Mouse (Mus musculus) E14TG2a.4 (cell line): ENCODE data around the gene Vps29.

Experiments
- H3K27me3 ChIP-seq: 2 replicates; pipeline ENCODE4 v1.6.1; 2014; ENCODE audit warnings: low read length, control low read depth; ENCODE audit not compliant: insufficient read depth
- H3K36me3 ChIP-seq: 2 replicates; pipeline ENCODE4 v1.6.1; 2014; ENCODE audit warnings: low read length, control low read depth; ENCODE audit not compliant: insufficient read depth
- H3K4me1 ChIP-seq: replicated peaks from 2 replicates; pipeline ENCODE4 v1.6.1; 2014; ENCODE audit warnings: low read depth, low read length, control low read depth
- H3K4me3 ChIP-seq: replicated peaks from 2 replicates; pipeline ENCODE4 v1.5.1; 2014; ENCODE audit warnings: mild to moderate bottlenecking, low read length
- H3K9me3 ChIP-seq: 2 replicates; pipeline ENCODE4 v1.6.1; 2014; ENCODE audit warnings: low read length, control low read depth
- CTCF ChIP-seq: conservative IDR thresholded peaks from 2 replicates; pipeline ENCODE4 v1.5.1; 2014; ENCODE audit warnings: low read length
- NANOG ChIP-seq: IDR thresholded peaks from 2 replicates; pipeline ENCODE4 v1.6.1; 2014; ENCODE audit warnings: borderline replicate concordance, low read length, mixed read lengths
- POU5F1 ChIP-seq: IDR thresholded peaks from 2 replicates; pipeline ENCODE4 v1.6.1; 2014; ENCODE audit warnings: low read length, borderline replicate concordance

Gene Vps29

DNA sequence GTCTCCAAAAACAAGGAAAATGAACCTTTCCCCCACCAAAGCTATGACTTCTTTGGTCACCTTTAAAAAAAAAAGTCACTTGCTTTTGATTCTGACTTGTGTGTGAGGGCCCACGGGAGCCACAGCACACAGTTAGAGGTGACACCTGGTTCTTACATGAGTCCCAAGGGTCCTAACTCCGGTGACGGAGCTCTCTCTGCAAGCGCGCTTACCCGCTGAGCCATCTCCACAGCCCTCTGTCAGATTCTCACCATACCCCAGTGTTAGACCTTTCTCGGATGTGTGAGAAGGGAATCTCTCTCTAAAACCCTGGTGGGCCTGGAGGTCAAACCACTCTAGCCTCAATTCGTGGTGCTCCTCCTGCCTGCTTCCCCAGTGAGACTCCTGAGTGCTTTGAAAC is 43.3 kb downstream of the Vps29 start:
- no peaks in the 10 kb centered on the region for H3K27me3 ChIP-seq
- TF ChIP-seq CTCF, result no peak
- TF ChIP-seq POU5F1, result no peak
- TF ChIP-seq NANOG, result no peak
- peaks cover 62% of the 10 kb centered on the region for H3K4me1 ChIP-seq
- peaks cover 70% of the 10 kb centered on the region for H3K36me3 ChIP-seq
- no peaks in the 10 kb centered on the region for H3K9me3 ChIP-seq
- H3K4me3 ChIP-seq, result no peak overlapping the region

DNA sequence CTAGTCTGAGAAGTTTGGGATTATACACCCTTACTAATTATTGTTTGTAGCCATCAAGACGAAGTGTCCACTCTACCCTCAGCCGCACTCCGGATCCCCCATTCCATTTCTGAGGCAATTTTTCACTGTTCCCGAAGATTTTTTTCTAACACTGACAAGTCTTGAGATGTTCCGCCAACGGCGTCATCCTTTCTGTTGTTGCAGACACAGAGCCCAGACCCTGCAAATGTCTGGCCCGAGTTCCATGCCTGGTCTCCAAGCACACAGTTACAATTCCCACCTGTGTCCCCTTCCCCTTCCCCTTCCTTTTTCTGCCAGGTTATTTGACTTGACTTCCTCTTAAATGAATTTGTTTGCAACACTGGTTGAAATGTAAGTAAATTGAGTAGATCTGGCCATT is 45.7 kb downstream of the Vps29 start:
- TF ChIP-seq POU5F1 (no peak), CTCF (no peak), NANOG (no peak)
- peaks cover 46% of the 10 kb centered on the region for H3K4me1 ChIP-seq
- no peaks in the 10 kb centered on the region for H3K9me3 ChIP-seq
- no peaks in the 10 kb centered on the region for H3K27me3 ChIP-seq
- peak overlapping the region; percentile 1; the same call in 1 of the 2 replicates for H3K4me3 ChIP-seq
- peaks cover 87% of the 10 kb centered on the region for H3K36me3 ChIP-seq

DNA sequence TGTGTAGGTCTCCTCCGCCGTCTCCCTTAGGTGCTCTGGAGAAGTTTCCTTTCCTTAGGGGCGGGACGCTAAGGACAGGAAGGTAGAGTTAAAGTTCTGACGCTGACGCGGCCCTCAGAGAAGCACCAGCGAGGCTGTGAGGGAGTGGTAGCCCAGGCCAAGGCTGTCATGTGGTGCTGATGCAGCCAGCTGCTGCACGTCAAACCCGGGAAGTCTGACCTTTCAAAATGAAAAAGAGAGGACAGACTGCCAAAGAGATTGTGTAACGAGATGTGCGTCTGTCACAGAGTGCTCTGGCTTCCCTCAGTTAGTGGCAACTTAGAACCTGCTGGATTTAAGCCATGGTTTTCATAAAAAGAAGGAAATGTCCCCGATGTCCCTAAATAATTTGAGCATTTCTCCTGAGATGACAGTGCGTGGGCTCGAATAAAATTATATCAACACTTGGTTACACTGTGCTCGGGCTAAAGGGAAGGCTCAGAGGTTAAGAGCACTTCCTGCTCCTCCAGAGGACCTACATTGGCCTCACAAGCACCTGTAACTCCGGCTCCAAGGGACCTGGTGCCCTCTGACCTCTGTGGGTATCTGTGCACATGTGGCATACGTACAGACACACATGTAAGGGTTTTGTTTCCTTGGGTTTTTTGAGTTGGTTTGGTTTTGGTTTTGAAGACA is 46.6 kb downstream of the Vps29 start:
- Histone ChIP-seq H3K27me3 (no peaks in the 10 kb centered on the region), H3K4me3 (peak overlapping the region; percentile 1; the same call in 1 of the 2 replicates), H3K36me3 (peaks cover 90% of the 10 kb centered on the region), H3K4me1 (peaks cover 40% of the 10 kb centered on the region), H3K9me3 (no peaks in the 10 kb centered on the region)
- TF ChIP-seq NANOG, result no peak
- no peak for TF ChIP-seq POU5F1
- TF ChIP-seq CTCF, result no peak

DNA sequence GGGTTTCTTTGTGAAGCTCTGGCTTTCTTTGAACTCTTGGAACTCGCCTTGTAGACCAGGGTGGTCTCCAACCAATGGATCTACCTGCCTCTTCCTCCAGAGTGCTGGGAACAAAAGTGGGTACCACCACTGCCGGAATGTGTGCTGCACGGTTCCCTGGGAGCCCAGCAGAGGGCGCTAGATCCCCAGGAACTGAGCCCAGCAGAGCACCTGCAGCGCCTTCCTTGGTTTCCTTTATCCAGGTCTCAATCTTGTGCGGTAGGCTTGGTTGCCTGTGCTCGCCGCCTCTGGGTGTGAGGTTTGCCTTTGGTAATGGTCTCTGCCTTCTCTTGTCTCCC is 47.1 kb downstream of the Vps29 start:
- Histone ChIP-seq H3K36me3 (peaks cover 95% of the 10 kb centered on the region), H3K27me3 (no peaks in the 10 kb centered on the region), H3K4me1 (peaks cover 36% of the 10 kb centered on the region), H3K4me3 (no peak overlapping the region), H3K9me3 (no peaks in the 10 kb centered on the region)
- TF ChIP-seq POU5F1 (no peak), CTCF (peak; percentile 99), NANOG (no peak)

DNA sequence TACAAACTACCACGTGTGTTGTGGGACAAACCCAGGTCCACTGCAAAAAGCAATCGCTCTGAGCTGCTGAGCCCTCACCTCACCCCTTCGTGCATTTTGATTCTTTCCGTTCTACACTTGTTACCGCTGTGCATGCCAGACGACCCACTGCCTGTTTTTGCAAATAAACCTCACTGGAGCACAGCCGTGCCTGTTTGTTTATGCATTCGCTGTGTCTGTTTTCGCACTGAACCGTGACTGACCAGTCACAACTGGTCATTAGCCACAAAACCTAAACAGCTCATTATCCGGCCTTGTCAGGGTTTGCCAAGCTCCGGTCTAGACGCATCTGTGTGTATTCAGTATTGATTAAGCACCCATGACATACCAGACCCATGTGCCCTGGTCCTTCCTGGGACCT is 48.0 kb downstream of the Vps29 start:
- Histone ChIP-seq H3K36me3 (peaks cover 97% of the 10 kb centered on the region), H3K9me3 (no peaks in the 10 kb centered on the region), H3K4me3 (no peak overlapping the region), H3K4me1 (peaks cover 27% of the 10 kb centered on the region), H3K27me3 (no peaks in the 10 kb centered on the region)
- TF ChIP-seq NANOG, result no peak
- no peak for TF ChIP-seq POU5F1
- no peak for TF ChIP-seq CTCF

DNA sequence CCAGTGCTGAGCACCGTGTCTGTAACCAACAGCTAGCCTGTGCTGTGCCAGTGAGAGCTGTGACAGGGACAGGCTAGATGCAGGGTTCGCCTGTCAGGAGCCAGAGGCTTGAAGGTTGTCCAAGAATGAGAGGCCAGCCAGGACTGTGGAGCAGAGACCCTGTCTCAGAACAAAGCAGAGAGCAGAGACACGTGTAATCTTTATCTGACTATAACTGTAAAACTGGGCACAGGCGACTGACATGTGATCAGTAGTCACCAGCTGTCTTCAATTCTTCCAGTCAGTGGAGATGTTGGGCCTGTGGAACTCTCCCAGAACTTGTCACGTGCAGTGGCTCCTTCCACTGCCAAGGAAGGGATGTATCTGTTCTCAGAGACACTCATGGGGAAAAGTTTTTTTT is 48.6 kb downstream of the Vps29 start:
- H3K4me3 ChIP-seq, result no peak overlapping the region
- no peaks in the 10 kb centered on the region for H3K27me3 ChIP-seq
- no peak for TF ChIP-seq CTCF
- TF ChIP-seq POU5F1, result no peak
- no peak for TF ChIP-seq NANOG
- peaks cover 97% of the 10 kb centered on the region for H3K36me3 ChIP-seq
- H3K9me3 ChIP-seq, result no peaks in the 10 kb centered on the region
- H3K4me1 ChIP-seq, result peaks cover 22% of the 10 kb centered on the region

DNA sequence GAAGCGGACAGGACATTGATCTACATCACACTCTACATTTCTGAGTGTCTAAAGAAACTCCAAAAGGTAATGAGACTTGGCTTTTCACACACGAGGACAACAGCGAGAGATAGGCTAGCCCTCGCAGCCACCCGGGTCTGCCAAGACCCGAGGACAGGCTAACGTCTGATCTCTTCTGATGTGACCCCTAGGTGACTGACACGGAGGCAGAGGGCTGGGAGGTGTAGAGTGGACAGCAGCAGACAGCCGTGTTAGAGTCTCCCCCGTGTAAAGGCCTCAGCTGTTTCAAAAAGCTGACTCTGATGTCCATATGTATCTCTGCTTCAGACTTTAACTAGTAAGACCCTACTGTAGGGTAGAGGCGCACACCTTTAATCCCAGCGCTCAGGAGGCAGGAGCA is 49.2 kb downstream of the Vps29 start:
- Histone ChIP-seq H3K36me3 (peaks cover 91% of the 10 kb centered on the region), H3K27me3 (no peaks in the 10 kb centered on the region), H3K9me3 (no peaks in the 10 kb centered on the region), H3K4me3 (no peak overlapping the region), H3K4me1 (peaks cover 18% of the 10 kb centered on the region)
- TF ChIP-seq POU5F1, result no peak
- TF ChIP-seq NANOG, result no peak
- no peak for TF ChIP-seq CTCF

DNA sequence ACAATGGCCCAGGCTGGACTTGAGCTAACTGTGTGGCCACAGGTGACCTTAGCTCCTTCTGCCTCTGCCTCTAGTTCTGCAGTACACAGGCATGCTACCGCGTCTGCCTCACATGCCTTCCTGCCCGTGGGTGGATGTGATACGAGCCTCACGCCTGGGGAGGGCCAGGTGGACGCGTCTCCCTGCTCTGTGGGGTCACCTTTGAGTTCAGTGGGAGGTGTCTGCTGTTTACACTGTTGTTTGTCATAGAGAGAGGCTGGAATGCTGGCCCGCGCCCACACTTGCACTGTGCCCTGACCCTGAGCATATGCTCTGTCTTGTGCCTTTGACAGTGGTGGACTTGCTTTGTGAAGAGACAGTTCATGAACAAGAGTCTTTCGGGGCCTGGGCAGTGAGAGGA is 51.4 kb downstream of the Vps29 start:
- Histone ChIP-seq H3K4me3 (no peak overlapping the region), H3K27me3 (no peaks in the 10 kb centered on the region), H3K36me3 (peaks cover 69% of the 10 kb centered on the region), H3K4me1 (peaks cover 21% of the 10 kb centered on the region), H3K9me3 (no peaks in the 10 kb centered on the region)
- TF ChIP-seq CTCF, result no peak
- TF ChIP-seq NANOG, result no peak
